ENCODE assay signal across 8 mouse cellular contexts in genomic region chr3:79287699-79288458, GRCm38 (mm10). TPM values are rescaled to one million over a fixed set of nuclear protein-coding genes. Genes with fewer than 3 reads are reported as not detected.
DNase-seq lines count a peak whose midpoint lies in the region; ATAC-seq and TF ChIP-seq lines count a peak whose summit lies in the region.

No protein-coding gene starts in this region.

- ATAC-seq in lung, embryonic 15.5 days (ENCODE audit: borderline replicate concordance, extremely low read depth, low FRiP score, low TSS enrichment) = no peak
- 0 out of 2 replicates have a peak, but pooled peaks have one; percentile 0 for ATAC-seq in embryonic facial prominence, embryonic 11.5 days (replicated peaks; ENCODE audit: insufficient number of reproducible peaks, low FRiP score, low TSS enrichment, low read depth)
- no peak for ATAC-seq in limb, embryonic 15.5 days (ENCODE audit: insufficient number of reproducible peaks, low FRiP score, low TSS enrichment, low read depth)

- H3K4me1 ChIP-seq in lung, embryonic 15.5 days = peaks cover 31% of the 10 kb centered on the region
- no peaks in the 10 kb centered on the region for H3K4me1 ChIP-seq in embryonic facial prominence, embryonic 11.5 days (ENCODE audit: control insufficient read depth, insufficient read depth, low read length)
- peaks cover 44% of the 10 kb centered on the region for H3K4me1 ChIP-seq in hindbrain, embryonic 10.5 days (replicated peaks)
- H3K4me1 ChIP-seq in limb, embryonic 15.5 days = peaks cover 22% of the 10 kb centered on the region
- H3K4me1 ChIP-seq in olfactory bulb, adult 2 months (ENCODE audit: control insufficient read depth, insufficient read depth, low read length) = no peaks in the 10 kb centered on the region

- no peaks in the 10 kb centered on the region for H3K36me3 ChIP-seq in lung, embryonic 15.5 days
- H3K36me3 ChIP-seq in embryonic facial prominence, embryonic 11.5 days (replicated peaks; ENCODE audit: control insufficient read depth, insufficient read depth, low read depth, low read length) = no peaks in the 10 kb centered on the region
- H3K36me3 ChIP-seq in hindbrain, embryonic 10.5 days = no peaks in the 10 kb centered on the region
- H3K36me3 ChIP-seq in limb, embryonic 15.5 days = no peaks in the 10 kb centered on the region

- H3K9ac ChIP-seq in lung, embryonic 15.5 days = peak overlapping the region; percentile 88
- H3K9ac ChIP-seq in embryonic facial prominence, embryonic 11.5 days (replicated peaks; ENCODE audit: low read length) = peak overlapping the region; percentile 75
- H3K9ac ChIP-seq in limb, embryonic 15.5 days = peak overlapping the region; percentile 64

- peak overlapping the region; percentile 91 for H3K4me3 ChIP-seq in lung, embryonic 15.5 days
- peak overlapping the region; percentile 89 for H3K4me3 ChIP-seq in embryonic facial prominence, embryonic 11.5 days (ENCODE audit: low read depth, low read length)
- H3K4me3 ChIP-seq in hindbrain, embryonic 10.5 days = peak overlapping the region; percentile 96
- peak overlapping the region; percentile 91 for H3K4me3 ChIP-seq in limb, embryonic 15.5 days
- H3K4me3 ChIP-seq in olfactory bulb, adult 2 months (ENCODE audit: insufficient read depth, low read depth, low read length) = peak overlapping the region; percentile 62

- no peak for DNase-seq in lung, adult 18-20 months
- peak; percentile 26 for DNase-seq in embryonic facial prominence, embryonic 11.5 days (ENCODE audit: low spot score)
- DNase-seq in hindbrain, embryonic 10.5 days (ENCODE audit: low spot score) = no peak
- no peak for DNase-seq in cerebellum, postnatal 25 days
- DNase-seq in ovary, adult 18-20 months (ENCODE audit: low spot score) = no peak

- peak overlapping the region; percentile 77 for H3K4me2 ChIP-seq in lung, embryonic 15.5 days
- H3K4me2 ChIP-seq in embryonic facial prominence, embryonic 11.5 days (ENCODE audit: low read depth, low read length) = peak overlapping the region; percentile 84
- H3K4me2 ChIP-seq in limb, embryonic 15.5 days = peak overlapping the region; percentile 72

- no peaks in the 10 kb centered on the region for H3K27me3 ChIP-seq in lung, embryonic 15.5 days
- H3K27me3 ChIP-seq in embryonic facial prominence, embryonic 11.5 days (ENCODE audit: control insufficient read depth, insufficient read depth, low read length) = no peaks in the 10 kb centered on the region
- peaks cover 17% of the 10 kb centered on the region for H3K27me3 ChIP-seq in hindbrain, embryonic 10.5 days (ENCODE audit: insufficient read depth, poor library complexity, severe bottlenecking)
- H3K27me3 ChIP-seq in limb, embryonic 15.5 days = peaks cover 3% of the 10 kb centered on the region; the same call in 1 of the 2 replicates

- peak overlapping the region; percentile 45 for H3K27ac ChIP-seq in lung, embryonic 15.5 days
- H3K27ac ChIP-seq in embryonic facial prominence, embryonic 11.5 days (replicated peaks; ENCODE audit: low read depth, low read length) = no peak overlapping the region
- peak overlapping the region; percentile 96 for H3K27ac ChIP-seq in hindbrain, embryonic 10.5 days
- H3K27ac ChIP-seq in limb, embryonic 15.5 days = peak overlapping the region; percentile 98; the same call in 1 of the 2 replicates
- peak overlapping the region; percentile 53 for H3K27ac ChIP-seq in olfactory bulb, adult 2 months (ENCODE audit: insufficient read depth, low read depth, low read length)

- 9% methylated on average over 17 of the region's 17 CpGs for WGBS in lung, embryonic 15.5 days
- WGBS in embryonic facial prominence, embryonic 11.5 days = 11% methylated on average over 17 of the region's 17 CpGs
- WGBS in hindbrain, embryonic 10.5 days = 15% methylated on average over 17 of the region's 17 CpGs
- WGBS in limb, embryonic 15.5 days = 15% methylated on average over 17 of the region's 17 CpGs
- WGBS in olfactory bulb, adult 2 months = 16% methylated on average over 17 of the region's 17 CpGs

- TF ChIP-seq CTCF in olfactory bulb, adult 2 months (IDR thresholded peaks at IDR 0.05; ENCODE audit: insufficient read depth, low read depth, low read length) = no peak

- no peak for TF ChIP-seq POLR2A in olfactory bulb, adult 2 months (IDR thresholded peaks at IDR 0.05; ENCODE audit: insufficient read depth, low read depth, low read length)

- no peaks in the 10 kb centered on the region for H3K9me3 ChIP-seq in lung, embryonic 15.5 days
- H3K9me3 ChIP-seq in embryonic facial prominence, embryonic 11.5 days (replicated peaks; ENCODE audit: control insufficient read depth, low read length) = no peaks in the 10 kb centered on the region
- H3K9me3 ChIP-seq in hindbrain, embryonic 10.5 days = no peaks in the 10 kb centered on the region
- no peaks in the 10 kb centered on the region for H3K9me3 ChIP-seq in limb, embryonic 15.5 days

RNA-seq across cellular contexts. Expression of gene Rapgef2, which starts 1.6 kb away (rescaled TPM):
- 5.9 and 6.2 TPM in 2 replicates for polyA plus RNA-seq in lung, embryonic 15.5 days (2015; fragmentation: Nextera tagmentation; extraction: Ambion mirVana)
- 5.3 and 6.8 TPM in 2 replicates for polyA plus RNA-seq in embryonic facial prominence, embryonic 11.5 days (2014; fragmentation: Nextera tagmentation; extraction: Ambion mirVana)
- 4.8 and 5.2 TPM in 2 replicates for polyA plus RNA-seq in hindbrain, embryonic 10.5 days (2016; fragmentation: Nextera tagmentation; extraction: Ambion mirVana)
- polyA plus RNA-seq in limb, embryonic 15.5 days (2015; fragmentation: Nextera tagmentation; extraction: Ambion mirVana) = 5.2 and 6.2 TPM in 2 replicates
- polyA plus RNA-seq in olfactory bulb, adult 2 months (2012; ENCODE audit: insufficient read depth, insufficient read length, low replicate concordance, missing spikeins) = 61.7 and 69.9 TPM in 2 replicates

RNA-seq across cellular contexts. Expression of gene Gm17359, which starts 48.6 kb away (rescaled TPM):
- not detected in 2 replicates for polyA plus RNA-seq in lung, embryonic 15.5 days (2015; fragmentation: Nextera tagmentation; extraction: Ambion mirVana)
- not detected in 2 replicates for polyA plus RNA-seq in embryonic facial prominence, embryonic 11.5 days (2014; fragmentation: Nextera tagmentation; extraction: Ambion mirVana)
- polyA plus RNA-seq in hindbrain, embryonic 10.5 days (2016; fragmentation: Nextera tagmentation; extraction: Ambion mirVana) = 0.12 TPM in 1 of 2 replicates, not detected in the other
- polyA plus RNA-seq in limb, embryonic 15.5 days (2015; fragmentation: Nextera tagmentation; extraction: Ambion mirVana) = not detected in 2 replicates
- polyA plus RNA-seq in olfactory bulb, adult 2 months (2012; ENCODE audit: insufficient read depth, insufficient read length, low replicate concordance, missing spikeins) = not detected in 2 replicates
